Mouse (Mus musculus) mouse embryonic stem cell (cell line): Measurements from ENCODE around the gene Sp6.

Experiments used
- in situ Hi-C, 2 experiments: fragments of 300-500 bp; cut with MboI; formaldehyde crosslinking; loops; 1 replicate in 1 of 2; 3 replicates in 1 of 2; pipeline ENCODE4 v1.14.3; 2019 to 2020; ENCODE audit warnings: low sequenced_read_pairs in 2 of 2, low pct_unique_long_range_greater_than_20kb in 1 of 2, mixed read lengths in 1 of 2; ENCODE audit not compliant: unreplicated experiment in 1 of 2

The Sp6 gene

DNA sequence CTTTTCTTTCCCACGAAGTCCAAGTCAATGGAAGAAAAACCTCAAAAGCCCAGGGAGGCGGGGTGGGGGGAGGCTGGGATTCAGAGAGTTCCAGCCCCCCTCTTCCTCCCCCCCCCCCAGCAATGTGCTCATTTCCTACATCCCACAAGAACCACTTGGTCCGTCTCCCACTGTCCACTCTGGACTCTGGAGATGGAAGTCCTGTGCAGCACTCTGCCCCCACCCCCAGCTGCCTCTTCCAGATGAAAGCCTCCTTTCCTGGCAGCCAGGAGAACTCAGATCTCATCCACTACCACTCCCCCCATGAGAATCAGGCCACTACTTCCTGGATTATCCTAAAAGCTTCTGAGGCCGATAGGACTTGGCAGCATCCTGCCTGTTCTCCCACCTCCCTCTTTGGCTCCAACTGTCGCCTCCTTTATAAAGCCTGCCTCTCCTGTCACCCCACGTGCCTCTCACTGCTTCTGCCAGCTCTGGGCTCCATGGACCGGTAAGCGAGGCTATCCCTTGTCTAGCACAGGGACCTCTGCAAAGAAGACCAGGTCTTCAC, at the start of gene Sp6:
TSS of gene Sp6 (plus strand) at position 274 of the 550 bp plus-strand sequence.
- in situ Hi-C loops, result loop anchor here in 1 of 2 experiments (25.0 kb wide), 1 partner anchor 676 kb away; no protein-coding TSS in a partner anchor

DNA sequence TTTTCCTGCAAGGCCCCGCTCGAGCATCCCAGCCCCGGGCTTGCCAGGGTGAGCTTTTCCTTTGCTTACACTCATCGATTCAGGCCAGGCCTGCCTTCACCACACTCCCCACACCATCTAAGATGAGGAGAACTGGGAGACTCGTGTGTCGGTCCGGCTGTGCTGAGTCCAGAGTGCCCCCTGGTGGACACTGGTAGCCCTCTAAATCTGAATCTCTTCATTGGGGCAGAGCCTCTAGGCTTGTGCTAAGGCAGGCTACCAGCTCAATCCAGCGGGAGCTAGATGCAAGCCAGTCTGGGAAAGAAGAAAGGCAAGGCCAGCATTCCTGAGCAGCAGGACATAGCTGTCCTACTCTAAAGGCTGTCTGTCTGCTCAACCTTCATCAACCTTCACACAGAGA, 49.6 kb upstream of the Sp6 start:
- in situ Hi-C loops, result loop anchor here (5.0 kb wide), 1 partner anchor 46 kb away; the partner anchor contains the start of gene Cdk5rap3 (in 2 of the 2)

DNA sequence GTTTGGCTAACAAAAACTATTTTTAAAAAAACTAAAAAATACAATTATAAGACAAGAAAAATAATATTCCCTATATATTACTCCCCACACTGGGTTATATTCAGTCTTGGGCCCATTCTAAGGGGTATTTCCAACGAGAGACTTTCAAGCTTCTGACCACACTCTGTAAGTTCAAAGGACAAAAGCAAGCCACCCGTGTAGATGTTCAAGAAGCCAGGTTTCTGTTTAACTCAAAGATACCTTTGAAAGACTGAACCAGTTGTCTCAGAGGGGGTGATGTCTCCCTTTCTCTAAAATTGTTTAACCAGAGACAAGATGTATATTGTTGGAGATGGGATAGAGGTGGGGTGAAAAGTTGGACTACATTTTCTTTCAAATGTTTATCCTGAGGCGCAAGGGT, 47.0 kb upstream of the Sp6 start:
- in situ Hi-C loops, result no loop called here

DNA sequence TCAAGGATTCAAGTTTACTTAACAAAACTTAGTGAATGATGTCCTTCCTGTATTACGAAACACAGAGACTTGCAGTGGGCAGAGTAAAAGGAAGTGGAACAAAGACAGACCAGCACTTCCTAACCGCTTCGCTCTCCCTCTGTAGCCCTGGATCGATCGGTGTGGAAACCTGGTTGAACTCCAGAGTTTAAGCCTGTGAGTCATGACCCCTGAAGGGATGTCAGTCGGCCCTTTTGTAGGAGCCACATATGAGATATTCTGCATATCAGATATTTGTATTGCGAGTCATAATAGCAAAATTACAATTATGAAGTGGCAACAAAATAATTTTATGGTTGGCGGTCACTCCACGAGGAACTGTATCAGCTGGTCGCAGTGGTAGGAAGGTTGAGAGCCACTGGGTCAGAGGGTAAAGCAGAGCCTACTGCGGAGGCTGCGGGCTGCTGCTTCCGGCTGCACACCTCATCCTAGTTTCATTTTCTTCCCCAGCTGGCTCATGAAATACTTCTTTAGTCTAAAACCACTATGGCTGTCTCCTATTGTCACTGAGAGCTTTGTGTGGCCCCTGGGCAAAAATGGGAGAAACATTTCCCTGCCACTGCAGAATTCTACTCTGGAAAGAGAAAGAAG, 46.2 kb upstream of the Sp6 start:
- in situ Hi-C loops, result no loop called here

DNA sequence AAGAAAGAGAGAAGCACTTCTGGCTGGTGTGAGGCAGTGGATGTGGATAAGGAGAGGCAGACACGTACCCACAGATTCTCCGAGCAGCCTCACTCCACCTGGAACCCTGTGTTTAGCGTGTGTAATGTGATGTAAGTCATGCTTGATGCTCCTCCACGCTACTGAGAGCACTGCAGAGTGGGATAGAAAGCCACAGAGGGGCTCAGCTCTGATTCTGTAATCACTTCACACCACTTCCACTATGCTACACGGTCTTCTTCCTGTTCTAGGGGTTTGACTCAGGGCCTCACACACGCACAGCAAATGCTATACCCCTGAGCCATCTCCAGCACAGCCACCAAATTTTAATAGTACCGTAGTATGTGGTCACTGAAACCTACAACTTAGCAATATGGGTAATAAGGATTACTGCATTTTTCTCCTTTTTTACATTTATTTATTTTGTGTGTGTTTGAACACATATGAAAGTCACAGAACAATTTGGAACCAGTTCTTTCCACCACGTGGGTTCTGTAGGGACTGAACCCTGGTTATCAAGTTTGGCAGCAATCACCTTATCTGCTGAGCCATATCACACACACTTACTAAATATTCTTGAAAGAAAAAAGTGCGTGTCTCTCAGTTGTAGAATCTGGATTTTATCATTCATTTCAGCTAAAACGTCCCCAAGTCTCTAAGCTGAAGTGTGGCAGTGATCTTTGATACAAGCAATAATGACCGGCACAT, 45.5 kb upstream of the Sp6 start:
- in situ Hi-C loops, result no loop called here

DNA sequence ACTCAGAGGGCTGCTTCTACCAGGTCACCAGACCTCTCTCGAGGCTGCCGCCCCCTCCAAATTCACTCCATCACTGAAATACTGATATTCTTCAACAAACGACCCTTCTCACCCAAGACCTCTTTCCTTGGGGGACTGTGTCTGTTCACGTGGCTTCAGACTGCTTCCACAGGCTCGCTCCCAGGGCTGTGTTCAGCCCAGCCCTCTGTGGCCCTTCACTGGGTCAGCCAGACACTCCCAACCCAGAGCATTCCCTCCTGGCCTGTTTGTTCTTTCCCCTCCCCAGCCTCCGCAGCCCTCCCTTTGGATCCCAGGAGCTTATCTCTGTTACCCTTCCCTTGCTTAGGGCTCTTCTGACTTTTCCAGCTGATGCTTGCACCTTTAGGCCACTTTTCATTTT, 44.7 kb upstream of the Sp6 start:
- in situ Hi-C loops, result no loop called here

DNA sequence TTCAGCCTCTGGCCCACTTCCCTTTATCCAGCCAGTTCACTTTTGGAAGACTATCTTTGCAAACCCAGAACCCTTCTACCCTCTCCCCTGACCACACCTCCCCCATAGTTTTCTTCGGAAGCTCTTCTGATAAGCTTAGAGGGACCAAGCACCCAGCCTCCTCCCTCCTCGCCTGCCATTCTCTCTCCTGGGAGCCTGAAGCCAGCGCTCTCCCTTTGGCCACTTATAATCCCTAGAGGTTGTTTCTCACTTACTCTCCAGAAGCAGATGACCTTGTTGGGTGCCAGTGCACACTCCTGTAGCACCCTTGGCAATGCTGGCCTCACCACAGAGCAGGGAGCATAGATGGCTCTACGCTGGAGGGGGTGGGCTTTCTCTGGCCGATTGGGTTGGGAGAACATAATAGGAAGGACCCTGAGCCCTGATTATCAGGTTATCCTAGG, 43.9 kb upstream of the Sp6 start:
- in situ Hi-C loops, result no loop called here

DNA sequence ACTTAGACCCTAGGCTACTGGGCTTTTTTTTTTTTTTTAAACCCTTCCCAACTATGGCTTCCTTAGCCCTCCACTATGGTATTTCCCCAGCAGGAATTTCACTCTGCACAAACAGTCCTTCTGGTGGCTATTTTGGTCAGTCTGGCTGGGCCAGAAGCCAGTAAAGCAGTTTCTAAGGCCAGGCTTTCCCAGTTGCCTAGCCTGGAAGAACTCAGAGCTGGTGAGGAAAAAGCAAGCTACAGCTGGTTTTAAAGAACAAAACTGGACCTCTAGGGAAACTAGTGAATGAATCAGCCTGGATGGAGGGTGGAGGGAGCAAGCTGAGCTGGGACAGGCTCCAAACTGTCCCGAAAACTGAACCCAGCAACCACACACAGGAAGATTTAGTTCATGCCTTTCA, 43.4 kb upstream of the Sp6 start:
- in situ Hi-C loops, result no loop called here

DNA sequence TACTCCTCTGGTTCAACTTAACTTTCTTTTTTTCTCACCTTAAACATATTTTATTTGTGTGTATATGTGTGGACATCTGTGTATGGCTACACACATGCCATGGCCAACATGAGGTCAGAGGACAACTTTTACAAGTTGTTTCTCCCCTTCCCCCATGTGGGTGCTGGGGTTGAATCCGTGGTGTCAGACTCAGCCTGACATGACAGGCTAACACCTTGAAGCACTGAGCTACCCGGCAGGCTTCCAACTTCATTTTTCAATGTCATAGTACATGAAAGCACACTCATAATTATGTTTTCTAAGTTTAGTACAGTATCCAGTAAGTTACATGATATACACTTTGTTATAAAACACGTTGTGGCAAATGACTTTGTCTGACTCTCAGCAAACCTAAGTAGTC, 42.9 kb upstream of the Sp6 start:
- in situ Hi-C loops, result no loop called here

DNA sequence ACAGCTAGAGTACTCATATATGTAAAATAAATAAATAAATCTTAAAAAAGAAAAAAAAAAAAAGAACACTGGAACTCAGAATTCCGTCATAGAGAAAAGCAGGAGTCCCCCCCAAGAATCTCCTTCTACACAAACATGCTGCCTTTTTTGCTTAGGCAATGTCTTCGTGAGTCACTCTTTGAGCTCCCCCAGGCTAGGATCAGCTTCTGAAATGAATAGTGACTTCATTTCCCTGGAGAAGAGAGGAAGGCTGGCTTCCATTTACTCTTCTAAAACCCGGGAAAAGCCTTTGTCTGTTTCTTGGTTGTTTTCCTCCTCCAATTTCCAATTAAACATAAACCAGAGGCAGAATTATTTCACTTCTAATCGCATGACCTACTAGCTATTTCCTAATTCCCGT, 40.3 kb upstream of the Sp6 start:
- in situ Hi-C loops, result no loop called here

DNA sequence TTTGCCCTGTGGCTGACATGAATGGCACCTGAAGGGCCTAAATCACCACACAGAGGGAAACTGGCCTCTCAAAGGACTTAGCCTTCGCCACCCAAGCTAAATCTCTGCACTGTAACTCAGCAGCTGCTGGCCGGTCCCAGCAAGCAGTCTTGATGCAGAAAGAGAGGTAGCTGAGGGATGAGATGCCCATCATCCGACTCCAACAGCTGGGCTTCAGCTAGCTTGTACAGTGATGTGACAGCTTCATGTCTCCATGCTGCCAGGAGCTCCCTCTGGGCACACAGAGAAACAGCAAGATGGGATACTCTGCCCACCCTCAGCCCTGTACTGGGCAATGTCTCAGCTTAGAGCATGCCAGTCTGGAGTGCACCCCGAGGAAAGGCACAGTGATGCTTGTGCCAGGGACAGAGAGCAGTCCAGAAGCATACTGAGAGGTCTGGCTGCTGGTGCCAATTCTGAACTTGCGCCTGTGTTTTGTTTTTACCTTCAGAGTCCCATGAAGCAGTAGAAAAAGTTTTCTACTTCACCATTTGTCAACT, 39.7 kb upstream of the Sp6 start:
- in situ Hi-C loops, result no loop called here

DNA sequence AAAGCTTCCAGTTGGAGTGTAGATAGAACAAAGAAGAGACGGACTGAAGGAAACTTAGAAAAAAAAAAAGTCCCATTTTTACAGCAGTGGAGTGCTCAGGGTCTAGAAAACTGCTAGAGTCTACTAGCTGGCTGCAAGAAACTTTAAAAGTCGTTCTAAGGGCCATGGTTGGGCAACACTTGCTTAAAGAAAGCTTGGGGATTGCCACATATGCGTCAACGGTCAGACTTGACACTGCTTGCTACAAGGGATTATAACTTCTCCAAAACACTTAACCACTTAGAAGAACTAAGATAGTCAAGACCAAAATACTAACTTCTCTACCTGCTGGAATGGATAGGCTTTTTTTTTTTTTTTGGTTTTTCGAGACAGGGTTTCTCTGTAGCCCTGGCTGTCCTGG, 38.4 kb upstream of the Sp6 start:
- in situ Hi-C loops, result no loop called here

DNA sequence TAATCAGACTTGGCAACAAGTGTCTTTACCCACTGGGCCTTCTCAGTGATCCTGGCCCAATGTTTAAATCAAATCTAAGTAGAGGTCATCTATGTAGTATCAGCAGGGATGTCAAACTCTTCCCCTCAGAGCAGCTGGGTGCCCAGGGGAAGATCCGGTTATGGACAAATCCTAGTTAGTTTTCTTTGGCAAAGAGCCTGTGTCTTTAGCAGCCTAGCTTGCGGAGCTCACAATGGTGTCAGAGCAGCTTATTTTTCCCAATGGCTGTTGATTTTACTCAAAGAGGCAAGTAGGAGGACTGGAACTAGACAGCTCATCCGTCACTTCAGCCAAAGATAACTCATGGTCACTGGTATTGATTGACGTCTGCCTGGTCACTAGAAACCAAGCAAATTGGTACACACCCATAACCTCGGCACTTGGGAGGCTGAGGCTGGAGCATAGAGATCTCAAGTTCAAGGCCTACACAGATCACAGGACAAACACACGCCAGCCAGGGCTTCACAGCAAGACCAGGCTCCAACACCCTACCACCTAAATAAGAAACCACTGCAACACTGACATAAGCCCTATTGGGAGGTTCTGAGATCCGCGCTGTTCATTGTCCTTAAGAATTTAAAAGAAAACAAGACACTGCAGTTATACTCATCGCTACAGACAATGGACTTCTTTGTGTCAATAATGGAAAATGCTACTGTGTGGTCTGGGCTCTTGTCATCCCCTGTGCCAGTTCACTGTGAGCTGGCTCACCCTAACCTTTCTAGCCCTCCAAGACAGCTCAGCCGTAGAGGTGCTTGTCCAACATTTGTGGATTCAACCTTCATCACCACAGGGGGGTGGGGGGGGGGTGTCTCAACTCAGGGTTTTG, 37.4 kb upstream of the Sp6 start:
- in situ Hi-C loops, result no loop called here

DNA sequence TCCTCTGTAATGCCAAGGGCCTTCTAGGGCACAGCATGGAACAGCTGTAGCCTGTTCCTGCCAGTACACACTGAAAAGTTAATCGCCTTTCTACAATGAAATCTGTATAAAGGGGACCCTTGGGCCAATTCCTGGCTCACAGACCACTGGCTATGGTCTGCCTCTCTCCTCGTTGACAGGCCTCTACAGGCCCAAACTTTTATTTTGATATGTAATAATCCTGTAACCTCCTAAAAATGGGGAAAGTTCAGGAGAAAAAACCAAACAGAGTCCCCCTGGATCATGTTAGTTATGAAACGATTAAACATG, 36.9 kb upstream of the Sp6 start:
- in situ Hi-C loops, result no loop called here

DNA sequence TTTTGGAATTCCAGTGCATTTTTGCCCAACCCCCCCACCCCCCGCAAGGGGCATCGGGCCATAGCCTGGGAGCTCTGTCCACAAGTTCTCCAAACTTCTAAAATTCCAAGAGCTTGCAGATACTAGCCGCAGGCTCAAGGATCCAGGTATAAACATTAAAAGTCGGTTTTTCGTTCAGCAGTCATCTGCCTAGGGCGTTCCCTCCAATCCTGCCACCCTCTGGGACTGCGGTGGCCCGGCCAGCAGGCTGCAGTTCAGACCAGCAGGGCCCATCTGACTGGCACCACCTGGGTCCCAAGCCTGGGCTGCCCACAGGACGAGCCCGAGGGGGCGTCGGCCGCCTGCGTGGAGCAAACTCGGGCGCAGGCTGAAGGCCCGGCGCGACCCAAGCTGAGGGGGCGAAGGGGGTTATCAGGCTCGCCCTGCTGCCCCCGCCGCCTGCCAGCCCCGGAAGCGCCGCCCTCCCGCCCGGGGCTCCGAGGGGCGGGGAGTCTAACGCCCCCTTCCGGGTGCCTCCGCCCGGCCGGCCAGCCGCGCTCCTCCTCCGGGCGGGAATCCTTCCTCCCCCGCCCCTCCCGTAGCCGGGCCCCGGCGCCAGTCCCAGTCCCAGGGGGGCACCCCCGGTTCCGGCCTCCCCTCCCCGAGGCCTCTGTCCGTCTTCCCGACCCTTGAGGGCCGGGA, 36.1 kb upstream of the Sp6 start:
- in situ Hi-C loops, result no loop called here

DNA sequence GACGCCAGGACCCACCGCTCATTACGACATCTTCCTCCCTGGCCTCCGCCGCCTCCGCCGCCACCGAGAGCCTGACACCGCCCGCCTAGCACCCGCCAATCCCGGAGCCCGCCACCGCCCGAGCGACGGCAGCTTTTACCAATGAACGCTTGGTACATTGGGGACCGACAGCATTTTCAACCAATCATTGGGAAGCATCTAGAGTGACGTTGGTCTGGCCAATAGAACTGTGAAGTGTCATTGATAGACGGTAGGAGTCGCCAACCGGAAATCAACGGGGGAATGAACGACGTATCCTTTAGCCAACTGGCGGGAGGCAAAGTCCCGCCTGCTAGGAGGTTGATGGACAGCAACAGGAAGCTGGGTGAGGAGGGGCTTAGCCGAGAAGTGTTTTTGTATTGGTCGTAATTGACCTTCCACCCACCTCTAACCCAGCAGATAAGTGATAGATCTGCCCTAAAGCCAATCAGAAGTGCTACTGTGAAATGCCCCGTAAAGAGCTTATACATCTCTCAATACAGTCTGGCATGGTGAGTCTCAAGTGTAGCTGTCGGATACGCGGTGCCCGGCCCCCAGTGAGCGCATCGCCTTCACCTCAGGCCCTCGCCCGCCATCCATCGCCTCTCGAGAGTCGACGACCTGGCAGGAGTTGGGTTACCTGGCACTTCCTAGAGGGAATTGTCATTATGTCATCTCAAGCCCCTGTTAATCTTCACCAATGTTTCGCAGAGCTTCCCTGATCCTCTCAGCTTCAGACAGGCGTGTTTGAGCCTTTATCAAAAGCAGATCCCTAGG, 35.4 kb upstream of the Sp6 start:
- in situ Hi-C loops, result no loop called here

DNA sequence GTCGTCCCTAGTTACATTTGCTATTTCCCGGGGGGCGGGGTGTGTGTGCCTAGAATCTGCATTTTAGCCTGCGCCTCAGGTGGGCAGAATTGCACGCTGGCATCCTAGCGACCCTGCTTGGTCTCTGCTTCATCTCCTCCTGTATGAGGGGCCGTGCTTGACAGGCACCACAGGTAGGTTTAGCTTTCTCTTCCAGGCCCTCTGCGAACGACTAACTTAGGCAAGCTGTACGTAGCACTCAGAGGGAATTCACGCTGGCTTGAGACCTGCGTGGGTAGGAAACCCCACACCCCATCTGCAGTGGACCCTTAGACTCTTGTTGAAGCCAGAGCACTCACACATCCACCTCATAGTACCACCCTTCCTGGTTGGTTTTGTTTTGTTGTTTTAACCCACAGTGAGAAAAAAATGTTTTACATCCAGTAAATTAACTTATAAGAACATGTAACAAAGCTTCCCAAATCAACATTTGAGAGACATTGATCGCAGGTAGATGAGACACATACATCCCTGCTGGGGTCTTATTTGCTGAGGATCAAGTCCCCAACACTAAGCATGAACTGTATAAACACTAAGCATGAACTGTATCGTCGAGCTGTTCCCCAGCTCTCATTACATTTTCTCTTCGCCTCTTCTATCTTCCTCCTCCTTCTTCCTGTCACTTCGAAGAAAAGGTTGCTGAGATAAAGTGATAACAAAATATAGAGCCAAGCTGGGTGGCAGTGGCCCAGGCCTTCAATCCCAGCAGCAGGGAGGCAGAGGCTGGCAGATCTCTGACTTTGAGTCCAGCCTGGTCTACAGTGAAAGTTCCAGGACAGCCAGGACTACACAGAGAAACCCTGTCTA, 34.6 kb upstream of the Sp6 start:
- in situ Hi-C loops, result no loop called here
